Mouse (Mus musculus): ENCODE results near the gene Ak5. TPM values are rescaled to one million over a fixed set of nuclear protein-coding genes. Genes with fewer than 3 reads are reported as not detected.

Ak5 gene
- polyA plus RNA-seq, 2 experiments = 0.94 to 2.2 TPM

GRCm38 (mm10) chr3:152564516-152565113 is 103.5 kb downstream of the Ak5 start:
- no peak for DNase-seq (ENCODE audit: low spot score)
- Histone ChIP-seq H3K4me3 (replicated peaks; ENCODE audit: low read length) (no peak overlapping the region), H3K9ac (ENCODE audit: low read depth, low read length, severe bottlenecking) (no peak overlapping the region), H3K9me3 (ENCODE audit: control insufficient read depth, low read length) (no peaks in the 10 kb centered on the region), H3K4me2 (replicated peaks; ENCODE audit: low read depth, low read length, severe bottlenecking) (no peak overlapping the region), H3K27ac (replicated peaks; ENCODE audit: low read depth, low read length) (no peak overlapping the region), H3K27me3 (ENCODE audit: control insufficient read depth, insufficient read depth, low read length) (no peaks in the 10 kb centered on the region), H3K4me1 (ENCODE audit: control insufficient read depth, insufficient read depth, low read length) (no peaks in the 10 kb centered on the region), H3K36me3 (ENCODE audit: control insufficient read depth, insufficient read depth, low read length) (no peaks in the 10 kb centered on the region)
- WGBS = 61% methylated on average over 6 of the region's 6 CpGs
- ATAC-seq (ENCODE audit: low FRiP score, low read depth) = no peak
- TF ChIP-seq POLR2A (IDR thresholded peaks at IDR 0.05; ENCODE audit: borderline replicate concordance, extremely low read depth, insufficient read depth, insufficient read length) = no peak

DNA sequence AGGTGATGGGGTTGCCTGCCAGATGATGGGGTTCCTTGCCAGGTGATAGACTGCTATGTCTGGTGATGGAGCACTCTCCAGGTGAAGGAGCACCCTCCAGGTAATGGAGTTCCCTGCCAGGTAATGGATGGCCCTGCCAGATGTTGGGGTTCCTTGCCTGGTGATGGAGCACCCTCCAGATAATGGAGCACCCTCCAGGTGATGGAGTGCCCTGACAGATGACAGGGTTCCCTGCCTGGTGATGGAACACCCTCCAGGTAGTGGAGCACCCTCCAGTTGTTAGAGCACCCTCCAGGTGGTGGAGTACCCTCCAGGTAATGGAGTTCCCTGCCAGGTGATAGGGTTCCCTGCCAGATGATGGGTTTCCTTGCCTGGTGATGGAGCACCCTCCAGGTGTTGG is 104.3 kb downstream of the Ak5 start:
- Histone ChIP-seq H3K9me3 (ENCODE audit: control insufficient read depth, low read length) (no peaks in the 10 kb centered on the region), H3K4me2 (replicated peaks; ENCODE audit: low read depth, low read length, severe bottlenecking) (no peak overlapping the region), H3K27ac (replicated peaks; ENCODE audit: low read depth, low read length) (no peak overlapping the region), H3K4me1 (ENCODE audit: control insufficient read depth, insufficient read depth, low read length) (no peaks in the 10 kb centered on the region), H3K9ac (ENCODE audit: low read depth, low read length, severe bottlenecking) (no peak overlapping the region), H3K27me3 (ENCODE audit: control insufficient read depth, insufficient read depth, low read length) (no peaks in the 10 kb centered on the region), H3K36me3 (ENCODE audit: control insufficient read depth, insufficient read depth, low read length) (no peaks in the 10 kb centered on the region), H3K4me3 (replicated peaks; ENCODE audit: low read length) (no peak overlapping the region)
- no peak for TF ChIP-seq POLR2A (IDR thresholded peaks at IDR 0.05; ENCODE audit: borderline replicate concordance, extremely low read depth, insufficient read depth, insufficient read length)
- no peak for ATAC-seq (ENCODE audit: low FRiP score, low read depth)
- DNase-seq (ENCODE audit: low spot score) = no peak

DNA sequence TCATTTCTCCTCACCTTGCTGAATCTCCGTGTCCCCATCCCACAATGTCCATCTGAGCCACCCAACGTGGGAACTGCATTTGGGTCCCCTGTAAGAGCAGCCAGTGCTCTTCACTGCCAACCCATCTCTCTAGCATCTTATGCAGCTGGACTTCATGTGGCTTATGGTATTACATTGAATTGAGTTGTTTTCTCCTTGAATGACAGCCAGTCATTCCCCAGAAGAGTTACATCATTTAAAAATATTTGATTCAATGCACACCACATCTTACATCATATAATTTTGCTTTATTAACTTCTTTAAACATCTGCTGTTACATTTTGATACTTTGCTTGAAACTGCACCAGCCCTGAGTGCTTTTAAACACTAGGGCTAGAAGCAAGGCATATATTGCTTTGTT is 106.5 kb downstream of the Ak5 start:
- WGBS = 73% methylated on average over 2 of the region's 2 CpGs

DNA sequence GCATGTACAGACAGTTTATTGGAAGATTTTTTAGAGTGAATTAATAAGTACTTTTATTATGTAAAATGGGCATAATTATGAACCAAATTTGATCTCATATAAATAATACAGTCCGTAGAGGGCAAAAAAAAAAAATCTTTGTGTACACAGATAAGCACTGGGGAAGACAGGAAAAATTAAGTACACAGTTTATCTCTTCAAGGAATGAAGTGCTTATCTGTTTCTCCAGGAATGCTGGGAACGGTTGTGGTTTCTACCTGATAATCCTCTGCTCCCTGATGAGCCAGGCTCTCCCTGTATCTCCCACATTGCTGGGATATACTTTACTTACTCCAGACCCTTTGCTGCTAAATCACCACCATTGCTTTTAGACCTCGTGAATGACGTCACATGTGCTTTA is 108.9 kb downstream of the Ak5 start:
- TF ChIP-seq POLR2A (IDR thresholded peaks at IDR 0.05; ENCODE audit: borderline replicate concordance, extremely low read depth, insufficient read depth, insufficient read length) = no peak
- H3K9me3 ChIP-seq (ENCODE audit: control insufficient read depth, low read length) = no peaks in the 10 kb centered on the region
- H3K36me3 ChIP-seq (ENCODE audit: control insufficient read depth, insufficient read depth, low read length) = no peaks in the 10 kb centered on the region
- no peak for ATAC-seq (ENCODE audit: low FRiP score, low read depth)
- H3K4me1 ChIP-seq (ENCODE audit: control insufficient read depth, insufficient read depth, low read length) = no peaks in the 10 kb centered on the region
- no peak overlapping the region for H3K27ac ChIP-seq (replicated peaks; ENCODE audit: low read depth, low read length)
- no peak overlapping the region for H3K4me2 ChIP-seq (replicated peaks; ENCODE audit: low read depth, low read length, severe bottlenecking)
- H3K9ac ChIP-seq (ENCODE audit: low read depth, low read length, severe bottlenecking) = no peak overlapping the region
- no peak for DNase-seq (ENCODE audit: low spot score)
- 62% methylated on average over 4 of the region's 4 CpGs for WGBS
- no peak overlapping the region for H3K4me3 ChIP-seq (replicated peaks; ENCODE audit: low read length)
- no peaks in the 10 kb centered on the region for H3K27me3 ChIP-seq (ENCODE audit: control insufficient read depth, insufficient read depth, low read length)

More for the DNA sequence above, 106.5 kb downstream of the Ak5 start:
- no peak overlapping the region for H3K4me2 ChIP-seq (replicated peaks; ENCODE audit: low read depth, low read length, severe bottlenecking)
- H3K9ac ChIP-seq (ENCODE audit: low read depth, low read length, severe bottlenecking) = no peak overlapping the region
- TF ChIP-seq POLR2A (IDR thresholded peaks at IDR 0.05; ENCODE audit: borderline replicate concordance, extremely low read depth, insufficient read depth, insufficient read length) = no peak
- ATAC-seq (ENCODE audit: low FRiP score, low read depth) = no peak
- no peak overlapping the region for H3K27ac ChIP-seq (replicated peaks; ENCODE audit: low read depth, low read length)
- no peaks in the 10 kb centered on the region for H3K27me3 ChIP-seq (ENCODE audit: control insufficient read depth, insufficient read depth, low read length)
- no peaks in the 10 kb centered on the region for H3K36me3 ChIP-seq (ENCODE audit: control insufficient read depth, insufficient read depth, low read length)
- no peaks in the 10 kb centered on the region for H3K9me3 ChIP-seq (ENCODE audit: control insufficient read depth, low read length)
- no peak for DNase-seq (ENCODE audit: low spot score)
- no peak overlapping the region for H3K4me3 ChIP-seq (replicated peaks; ENCODE audit: low read length)
- H3K4me1 ChIP-seq (ENCODE audit: control insufficient read depth, insufficient read depth, low read length) = no peaks in the 10 kb centered on the region

GRCm38 (mm10) chr3:152558106-152558505 is 110.1 kb downstream of the Ak5 start:
- Histone ChIP-seq H3K4me1 (ENCODE audit: control insufficient read depth, insufficient read depth, low read length) (no peaks in the 10 kb centered on the region), H3K4me2 (replicated peaks; ENCODE audit: low read depth, low read length, severe bottlenecking) (no peak overlapping the region), H3K27ac (replicated peaks; ENCODE audit: low read depth, low read length) (no peak overlapping the region), H3K36me3 (ENCODE audit: control insufficient read depth, insufficient read depth, low read length) (no peaks in the 10 kb centered on the region), H3K9me3 (ENCODE audit: control insufficient read depth, low read length) (no peaks in the 10 kb centered on the region), H3K27me3 (ENCODE audit: control insufficient read depth, insufficient read depth, low read length) (no peaks in the 10 kb centered on the region), H3K4me3 (replicated peaks; ENCODE audit: low read length) (no peak overlapping the region), H3K9ac (ENCODE audit: low read depth, low read length, severe bottlenecking) (no peak overlapping the region)
- ATAC-seq (ENCODE audit: low FRiP score, low read depth) = no peak
- 59% methylated on average over 10 of the region's 10 CpGs for WGBS
- DNase-seq (ENCODE audit: low spot score) = no peak
- no peak for TF ChIP-seq POLR2A (IDR thresholded peaks at IDR 0.05; ENCODE audit: borderline replicate concordance, extremely low read depth, insufficient read depth, insufficient read length)

- ATAC-seq (ENCODE audit: low FRiP score, low read depth) (no peak), DNase-seq (ENCODE audit: low spot score) (no peak)
- no peak overlapping the region for H3K27ac ChIP-seq (replicated peaks; ENCODE audit: low read depth, low read length)
- 30% methylated on average over 12 of the region's 12 CpGs for WGBS
- H3K9ac ChIP-seq (ENCODE audit: low read depth, low read length, severe bottlenecking) = no peak overlapping the region
- H3K9me3 ChIP-seq (ENCODE audit: control insufficient read depth, low read length) = no peaks in the 10 kb centered on the region
- no peak for TF ChIP-seq POLR2A (IDR thresholded peaks at IDR 0.05; ENCODE audit: borderline replicate concordance, extremely low read depth, insufficient read depth, insufficient read length)
- no peaks in the 10 kb centered on the region for H3K27me3 ChIP-seq (ENCODE audit: control insufficient read depth, insufficient read depth, low read length)
- H3K36me3 ChIP-seq (ENCODE audit: control insufficient read depth, insufficient read depth, low read length) = no peaks in the 10 kb centered on the region
- no peak overlapping the region for H3K4me2 ChIP-seq (replicated peaks; ENCODE audit: low read depth, low read length, severe bottlenecking)
- no peaks in the 10 kb centered on the region for H3K4me1 ChIP-seq (ENCODE audit: control insufficient read depth, insufficient read depth, low read length)
- H3K4me3 ChIP-seq (replicated peaks; ENCODE audit: low read length) = no peak overlapping the region
Measured at GRCm38 (mm10) chr3:152557659-152558058, 110.5 kb downstream of the Ak5 start.

Measured in limb, embryonic 14.5 days (tissue).